Mouse (Mus musculus) CH12.LX (cell line): ENCODE measurements around the gene Irf4. TPM values are rescaled to one million over a fixed set of nuclear protein-coding genes. Genes with fewer than 3 reads are reported as not detected.
A peak's percentile ranks its signal among the peaks of the same experiment; 100 is the strongest.

Source experiments
- DNase-seq: peaks from one replicate; pipeline ENCODE4 v3.0.0-alpha.2; 2013; ENCODE audit errors: extremely low read depth
- H3K27ac ChIP-seq: 2 replicates; pipeline ENCODE4 v1.5.1; 2012; ENCODE audit warnings: low read depth, mild to moderate bottlenecking, control low read depth, moderate library complexity; ENCODE audit not compliant: insufficient read depth
- H3K27me3 ChIP-seq: replicated peaks from 2 replicates; pipeline ENCODE3; 2012; ENCODE audit warnings: inconsistent platforms
- H3K36me3 ChIP-seq, 2 experiments: replicated peaks in 1 of 2; 2 replicates each; pipeline versions ENCODE3 to v1.6.1; 2012; ENCODE audit warnings: inconsistent platforms in 1 of 2, low read length in 1 of 2, mild to moderate bottlenecking in 1 of 2, mixed read lengths in 1 of 2, moderate library complexity in 1 of 2; ENCODE audit not compliant: control insufficient read depth in 1 of 2, insufficient read depth in 1 of 2
- H3K4me1 ChIP-seq, 2 experiments: 2 replicates each; pipeline ENCODE4 v1.6.1; 2012; ENCODE audit warnings: inconsistent platforms in 1 of 2, moderate library complexity in 1 of 2; ENCODE audit not compliant: insufficient read depth in 2 of 2, control insufficient read depth in 1 of 2
- H3K4me2 ChIP-seq: 2 replicates; pipeline ENCODE4 v1.6.1; 2012; ENCODE audit warnings: low read depth, mild to moderate bottlenecking, control low read depth; ENCODE audit not compliant: poor library complexity, insufficient read depth, severe bottlenecking
- H3K4me3 ChIP-seq, 3 experiments: fragments of 150-350 bp in 1 of 3; sonication (generic) in 1 of 3; replicated peaks in 1 of 3; 2 replicates each; pipeline versions ENCODE3 to v1.5.1; 2011 to 2012; ENCODE audit warnings: low read depth in 2 of 3, low read length in 2 of 3, mild to moderate bottlenecking in 2 of 3, moderate library complexity in 2 of 3, control low read depth in 1 of 3, improper control_type of control experiment in 1 of 3, inconsistent platforms in 1 of 3, mixed read lengths in 1 of 3; ENCODE audit not compliant: poor library complexity in 1 of 3
- H3K79me2 ChIP-seq: replicated peaks from 2 replicates; pipeline ENCODE4 v1.6.1; 2012; ENCODE audit warnings: mild to moderate bottlenecking, moderate library complexity; ENCODE audit not compliant: control insufficient read depth, poor library complexity, insufficient read depth, severe bottlenecking; ENCODE audit errors: extremely low read depth
- H3K9ac ChIP-seq: 2 replicates; pipeline ENCODE4 v1.6.1; 2012; ENCODE audit warnings: low read depth, mild to moderate bottlenecking, control low read depth, moderate library complexity; ENCODE audit not compliant: insufficient read depth
- H3K9me3 ChIP-seq: replicated peaks from 2 replicates; pipeline ENCODE3; 2012; ENCODE audit warnings: low read length, inconsistent platforms, mixed read lengths
- BHLHE40 ChIP-seq: IDR thresholded peaks from 2 replicates; pipeline ENCODE4 v1.6.1; 2011; ENCODE audit warnings: mild to moderate bottlenecking, low read depth, low read length, improper control_type of control experiment
- CHD1 ChIP-seq: IDR thresholded peaks from 2 replicates; pipeline ENCODE4 v1.6.1; 2012; ENCODE audit warnings: low read depth, low read length, improper control_type of control experiment, inconsistent platforms
- CHD2 ChIP-seq: IDR thresholded peaks from 2 replicates; pipeline ENCODE4 v1.6.1; 2011; ENCODE audit warnings: low read length, improper control_type of control experiment
- CTCF ChIP-seq, 2 experiments: IDR thresholded peaks in 1 of 2; conservative IDR thresholded peaks in 1 of 2; 2 replicates each; pipeline ENCODE4 v1.5.1; 2011 to 2012; ENCODE audit warnings: low read depth in 2 of 2, low read length in 2 of 2, improper control_type of control experiment in 1 of 2, inconsistent platforms in 1 of 2, mild to moderate bottlenecking in 1 of 2, moderate library complexity in 1 of 2
- E2F4 ChIP-seq: IDR thresholded peaks from 2 replicates; pipeline ENCODE4 v1.6.1; 2011; ENCODE audit warnings: low read depth, low read length, improper control_type of control experiment; ENCODE audit not compliant: insufficient replicate concordance
- ELF1 ChIP-seq: IDR thresholded peaks from 2 replicates; pipeline ENCODE4 v1.6.1; 2014; ENCODE audit warnings: low read depth, mild to moderate bottlenecking, inconsistent platforms, low read length, improper control_type of control experiment
- EP300 ChIP-seq: IDR thresholded peaks from 2 replicates; pipeline ENCODE4 v1.6.1; 2011; ENCODE audit warnings: low read length, improper control_type of control experiment
- ETS1 ChIP-seq: conservative IDR thresholded peaks from 2 replicates; pipeline ENCODE4 v1.6.1; 2012; ENCODE audit warnings: low read depth, mild to moderate bottlenecking, inconsistent platforms, low read length, improper control_type of control experiment, moderate library complexity
- GABPA ChIP-seq: IDR thresholded peaks from 2 replicates; pipeline ENCODE4 v1.6.1; 2012; ENCODE audit warnings: low read depth, low read length, improper control_type of control experiment, inconsistent platforms; ENCODE audit not compliant: insufficient replicate concordance
- HCFC1 ChIP-seq: IDR thresholded peaks from 2 replicates; pipeline ENCODE4 v1.6.1; 2012; ENCODE audit warnings: low read depth, mild to moderate bottlenecking, inconsistent platforms, low read length, improper control_type of control experiment
- IRF4 ChIP-seq: IDR thresholded peaks from 2 replicates; pipeline ENCODE4 v1.6.1; 2014; ENCODE audit warnings: low read depth, mild to moderate bottlenecking, inconsistent platforms, low read length, improper control_type of control experiment
- JUN ChIP-seq: IDR thresholded peaks from 2 replicates; pipeline ENCODE4 v1.6.1; 2011; ENCODE audit warnings: low read depth, mild to moderate bottlenecking, low read length, improper control_type of control experiment, moderate library complexity; ENCODE audit not compliant: insufficient read depth
- JUND ChIP-seq: conservative IDR thresholded peaks from 2 replicates; pipeline ENCODE4 v1.6.1; 2011; ENCODE audit warnings: low read depth, low read length, improper control_type of control experiment
- KAT2A ChIP-seq: IDR thresholded peaks from 2 replicates; pipeline ENCODE4 v1.6.1; 2012; ENCODE audit warnings: low read length, improper control_type of control experiment, inconsistent platforms; ENCODE audit not compliant: insufficient replicate concordance
- MAFK ChIP-seq: IDR thresholded peaks from 2 replicates; pipeline ENCODE4 v1.6.1; 2011; ENCODE audit warnings: low read length, improper control_type of control experiment; ENCODE audit not compliant: insufficient replicate concordance
- MAX ChIP-seq: IDR thresholded peaks from 2 replicates; pipeline ENCODE4 v1.6.1; 2011; ENCODE audit warnings: low read length, improper control_type of control experiment
- MAZ ChIP-seq: IDR thresholded peaks from 2 replicates; pipeline ENCODE4 v1.6.1; 2012; ENCODE audit warnings: low read depth, mild to moderate bottlenecking, inconsistent platforms, low read length, improper control_type of control experiment, moderate library complexity
- MEF2A ChIP-seq: IDR thresholded peaks from 2 replicates; pipeline ENCODE4 v1.6.1; 2014; ENCODE audit warnings: low read depth, mild to moderate bottlenecking, inconsistent platforms, low read length, improper control_type of control experiment, borderline replicate concordance
- MXI1 ChIP-seq: IDR thresholded peaks from 2 replicates; pipeline ENCODE4 v1.6.1; 2011; ENCODE audit warnings: mild to moderate bottlenecking, low read depth, low read length, improper control_type of control experiment
- MYC ChIP-seq: IDR thresholded peaks from 2 replicates; pipeline ENCODE4 v1.6.1; 2011; ENCODE audit warnings: low read depth, mild to moderate bottlenecking, improper control_type of control experiment, low read length
- NELFE ChIP-seq: IDR thresholded peaks from 2 replicates; pipeline ENCODE4 v1.6.1; 2011; ENCODE audit warnings: low read depth, low read length, improper control_type of control experiment
- NRF1 ChIP-seq: IDR thresholded peaks from 2 replicates; pipeline ENCODE4 v1.6.1; 2014; ENCODE audit warnings: low read depth, mild to moderate bottlenecking, inconsistent platforms, low read length, improper control_type of control experiment, moderate library complexity
- PAX5 ChIP-seq: IDR thresholded peaks from 2 replicates; pipeline ENCODE4 v1.6.1; 2012; ENCODE audit warnings: low read length, inconsistent platforms, mixed read lengths
- POLR2A ChIP-seq: IDR thresholded peaks from 2 replicates; pipeline ENCODE4 v1.6.1; 2011; ENCODE audit warnings: low read depth, mild to moderate bottlenecking, improper control_type of control experiment, low read length
- POLR2AphosphoS2 ChIP-seq: IDR thresholded peaks from 2 replicates; pipeline ENCODE4 v1.6.1; 2011; ENCODE audit warnings: low read depth, low read length, improper control_type of control experiment
- RAD21 ChIP-seq: IDR thresholded peaks from 2 replicates; pipeline ENCODE4 v1.6.1; 2011; ENCODE audit warnings: low read depth, mild to moderate bottlenecking, low read length, improper control_type of control experiment, moderate library complexity
- RCOR1 ChIP-seq: conservative IDR thresholded peaks from 2 replicates; pipeline ENCODE4 v1.6.1; 2012; ENCODE audit warnings: low read depth, mild to moderate bottlenecking, inconsistent platforms, low read length, improper control_type of control experiment
- SIN3A ChIP-seq: IDR thresholded peaks from 2 replicates; pipeline ENCODE4 v1.6.1; 2012; ENCODE audit warnings: low read length, improper control_type of control experiment, inconsistent platforms
- SMC3 ChIP-seq: IDR thresholded peaks from 2 replicates; pipeline ENCODE4 v1.6.1; 2011; ENCODE audit warnings: low read depth, low read length, improper control_type of control experiment
- TBP ChIP-seq: conservative IDR thresholded peaks from 2 replicates; pipeline ENCODE4 v1.6.1; 2011; ENCODE audit warnings: low read depth, low read length, improper control_type of control experiment
- TCF12 ChIP-seq: IDR thresholded peaks from 2 replicates; pipeline ENCODE4 v1.6.1; 2014; ENCODE audit warnings: low read depth, mild to moderate bottlenecking, inconsistent platforms, low read length, improper control_type of control experiment
- UBTF ChIP-seq: IDR thresholded peaks from 2 replicates; pipeline ENCODE4 v1.6.1; 2012; ENCODE audit warnings: low read depth, mild to moderate bottlenecking, inconsistent platforms, low read length, improper control_type of control experiment, moderate library complexity
- USF1 ChIP-seq: IDR thresholded peaks from 2 replicates; pipeline ENCODE4 v1.6.1; 2014; ENCODE audit warnings: low read depth, mild to moderate bottlenecking, inconsistent platforms, low read length, improper control_type of control experiment
- USF2 ChIP-seq: conservative IDR thresholded peaks from 2 replicates; pipeline ENCODE4 v1.6.1; 2011; ENCODE audit warnings: low read depth, low read length, improper control_type of control experiment
- ZC3H11A ChIP-seq: IDR thresholded peaks from 2 replicates; pipeline ENCODE4 v1.6.1; 2012; ENCODE audit warnings: low read depth, mild to moderate bottlenecking, inconsistent platforms, low read length, improper control_type of control experiment
- ZKSCAN1 ChIP-seq: IDR thresholded peaks from 2 replicates; pipeline ENCODE4 v1.6.1; 2012; ENCODE audit warnings: low read depth, inconsistent platforms, low read length, improper control_type of control experiment, borderline replicate concordance
- ZMIZ1 ChIP-seq: IDR thresholded peaks from 2 replicates; pipeline ENCODE4 v1.6.1; 2012; ENCODE audit warnings: low read depth, mild to moderate bottlenecking, inconsistent platforms, low read length, improper control_type of control experiment
- ZNF384 ChIP-seq: IDR thresholded peaks from 2 replicates; pipeline ENCODE4 v1.6.1; 2012; ENCODE audit warnings: low read depth, low read length, improper control_type of control experiment, inconsistent platforms
- dilution Hi-C: fragments of 300-500 bp; cut with MboI; formaldehyde crosslinking; loops from 2 replicates; pipeline ENCODE4 v1.14.3; 2020; ENCODE audit warnings: low sequenced_read_pairs; ENCODE audit not compliant: extremely low pct_unique_long_range_greater_than_20kb, extremely low pct_ligation_motif_present
- in situ Hi-C: fragments of 300-500 bp; cut with MboI; formaldehyde crosslinking; loops from 3 replicates; pipeline ENCODE4 v1.14.3; 2019; ENCODE audit warnings: low sequenced_read_pairs, low pct_ligation_motif_present, low pct_unique_long_range_greater_than_20kb, mixed read lengths
- polyA plus RNA-seq: library from polyadenylated mRNA; unstranded; fragments of >175 nt; gene quantifications from 2 replicates; pipeline ENCODE4 v1.2.1, GENCODE M21; 2012; ENCODE audit warnings: low read depth; ENCODE audit not compliant: insufficient read length
- total RNA-seq, 2 experiments: library from RNA; depleted of rRNA; stranded (reverse); fragments of 300-350 nt in 1 of 2; fragments of >200 nt in 1 of 2; gene quantifications; 2 replicates each; pipeline ENCODE4 v1.2.3; 2012 to 2014

The Irf4 gene
- total and polyA plus RNA-seq, 3 experiments, result 81.7 to 142 (median 115) TPM

DNA sequence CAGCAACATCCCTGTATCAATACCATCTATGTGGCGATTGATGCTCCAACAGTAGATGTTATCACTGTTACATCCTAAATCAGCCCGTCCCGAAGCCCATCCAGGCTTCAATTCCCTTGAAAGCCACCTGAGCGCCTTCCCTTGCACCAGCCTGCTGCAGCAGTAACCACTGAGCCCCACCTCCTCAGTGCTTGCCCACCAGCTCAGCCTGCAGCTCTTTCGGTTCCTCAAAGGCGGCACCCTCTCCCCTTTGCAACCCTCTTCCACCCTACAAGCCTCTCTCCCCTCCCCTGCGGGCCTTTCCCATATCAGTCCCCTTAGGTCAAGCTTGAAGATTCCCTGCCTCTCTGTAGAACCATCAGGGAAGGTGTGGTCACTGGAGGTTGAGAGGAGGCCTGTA lies 20.9 kb upstream of the Irf4 start:
- Histone ChIP-seq H3K27me3 (no peaks in the 10 kb centered on the region), H3K9ac (0 out of 2 replicates have a peak overlapping the region, but pooled peaks have one; percentile 8), H3K4me2 (peak overlapping the region; percentile 35), H3K79me2 (no peaks in the 10 kb centered on the region), H3K36me3 (no peaks in the 10 kb centered on the region), H3K9me3 (peaks cover 6% of the 10 kb centered on the region), H3K4me1 (peaks cover 36 to 83% of the 10 kb centered on the region in 2 experiments), H3K27ac (peak overlapping the region; percentile 90), H3K4me3 (peak overlapping the region in 1 of 3 experiments; percentile 1)
- in situ Hi-C loops (no loop called here), dilution Hi-C loops (no loop called here)
- TF ChIP-seq HCFC1 (no peak), ZNF384 (no peak), IRF4 (peak; percentile 98), SIN3A (peak; percentile 64), POLR2A (no peak), MEF2A (peak; percentile 77), GABPA (no peak), JUND (no peak), ZKSCAN1 (no peak), NELFE (no peak), ZMIZ1 (peak; percentile 58), KAT2A (0 out of 2 replicates have a peak, but pooled peaks have one; percentile 40), MYC (peak; percentile 65; the same call in 1 of the 2 replicates), NRF1 (no peak), MAZ (peak; percentile 90), ETS1 (peak; percentile 74), RCOR1 (peak; percentile 85), TCF12 (peak; percentile 85), BHLHE40 (peak; percentile 75), USF1 (no peak), ELF1 (peak; percentile 50; the same call in 1 of the 2 replicates), E2F4 (no peak), POLR2AphosphoS2 (no peak), CHD1 (no peak), MAFK (no peak), USF2 (no peak), RAD21 (peak; percentile 8), JUN (no peak), MAX (0 out of 2 replicates have a peak, but pooled peaks have one; percentile 52), UBTF (peak; percentile 68; the same call in 1 of the 2 replicates), EP300 (peak; percentile 88), CHD2 (peak; percentile 83), CTCF (conservative IDR thresholded peaks at IDR 0.05 in 1 of 2, IDR thresholded peaks at IDR 0.05 in 1 of 2; ENCODE audit: low read depth in 2 of 2, low read length in 2 of 2) (no peak), TBP (no peak), SMC3 (peak; percentile 37), MXI1 (no peak), PAX5 (no peak), ZC3H11A (no peak)
- DNase-seq, result peak; percentile 70
